Mouse (Mus musculus) ovary, postnatal 36 days (tissue): ENCODE data around the gene Thoc5.

Source experiments
- DNase-seq: peaks from one replicate; pipeline ENCODE4 v3.0.0; 2022; ENCODE audit warnings: low spot score, mixed read lengths

Thoc5 gene

DNA sequence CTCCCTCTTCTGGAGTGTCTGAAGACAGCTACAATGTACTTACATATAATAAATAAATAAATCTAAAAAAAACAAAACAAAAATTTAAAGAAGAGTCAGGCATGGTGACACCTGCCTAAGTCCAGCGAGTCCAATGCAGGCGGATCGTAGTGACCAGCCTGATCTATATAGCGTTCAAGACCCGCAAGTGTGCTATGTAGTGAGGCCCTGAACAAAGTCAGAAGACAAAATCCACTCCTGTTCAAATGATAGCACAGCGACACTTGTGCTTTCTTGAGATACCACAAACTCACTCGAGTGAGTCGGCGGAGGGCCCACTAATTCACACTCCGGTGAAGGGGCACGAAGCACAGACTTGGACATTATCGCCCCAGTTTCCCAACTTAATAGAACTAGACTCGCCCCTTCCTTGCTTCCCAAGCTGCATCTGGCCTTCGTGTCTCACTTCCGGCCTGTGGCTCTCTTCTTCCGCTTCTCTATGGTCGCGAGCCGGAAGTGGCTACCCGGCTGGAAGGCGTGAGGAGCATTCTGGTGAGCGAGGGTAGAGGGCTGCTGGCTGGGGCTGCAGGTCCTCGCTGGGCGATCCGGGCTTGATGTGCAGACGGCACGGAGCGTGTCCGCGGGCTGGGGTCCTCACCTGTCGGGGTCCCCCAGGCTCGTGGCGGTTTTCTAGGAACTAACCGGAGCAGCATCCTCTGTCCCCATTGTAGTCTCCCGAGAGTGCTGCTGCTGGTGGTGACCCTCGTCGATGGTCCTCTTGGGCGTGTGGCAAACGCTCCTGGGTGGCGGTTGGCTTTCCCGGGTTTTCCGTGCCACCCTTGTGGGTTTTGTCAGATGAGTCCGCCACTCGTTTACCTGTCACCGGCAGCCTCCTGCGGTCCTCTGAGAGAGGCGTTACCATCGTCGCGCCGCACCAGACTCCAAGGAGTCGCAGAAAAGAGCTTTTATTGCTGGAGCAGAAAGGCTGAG, at the start of gene Thoc5:
Gene Thoc5 (plus strand): TSS at position 473 of the 969 bp plus-strand sequence.
- DNase-seq: peak; percentile 77

DNA sequence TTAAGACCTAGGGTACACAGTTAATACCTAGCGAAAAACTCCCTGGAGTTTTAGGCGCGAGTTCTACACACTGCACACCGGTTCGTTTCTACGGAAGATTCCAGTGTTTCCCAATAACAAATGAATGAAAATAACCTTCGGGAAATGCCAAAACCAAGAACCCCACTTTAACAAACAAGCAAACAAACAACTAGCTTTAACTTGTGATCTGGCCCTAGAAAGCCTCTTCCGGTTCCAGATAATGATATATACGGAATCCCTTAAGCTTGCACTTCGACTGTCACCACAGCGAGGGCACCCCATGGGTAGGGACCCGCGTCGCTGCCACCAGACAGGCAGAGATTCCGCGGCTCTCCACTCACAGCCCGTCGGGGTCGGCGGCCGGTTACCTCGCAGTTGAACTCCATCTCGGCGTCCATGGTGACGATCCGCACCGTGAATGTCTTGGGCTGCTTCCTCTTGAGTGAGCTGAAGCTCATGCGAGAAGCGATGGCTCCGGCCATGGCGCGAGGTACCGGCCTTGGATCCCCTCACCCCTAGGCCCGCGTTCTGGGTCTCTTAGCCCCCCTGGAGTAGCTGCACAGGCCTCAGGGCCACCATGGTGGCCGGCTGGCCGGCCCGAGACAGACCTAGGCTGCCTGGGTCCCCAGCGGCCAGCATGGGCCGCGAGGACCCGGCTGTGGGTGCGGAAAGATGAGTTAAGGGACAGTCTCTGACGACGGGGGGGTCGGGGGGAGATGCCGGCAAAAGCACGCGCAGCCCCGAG, 46.5 kb upstream of the Thoc5 start:
- peak; percentile 49 for DNase-seq

DNA sequence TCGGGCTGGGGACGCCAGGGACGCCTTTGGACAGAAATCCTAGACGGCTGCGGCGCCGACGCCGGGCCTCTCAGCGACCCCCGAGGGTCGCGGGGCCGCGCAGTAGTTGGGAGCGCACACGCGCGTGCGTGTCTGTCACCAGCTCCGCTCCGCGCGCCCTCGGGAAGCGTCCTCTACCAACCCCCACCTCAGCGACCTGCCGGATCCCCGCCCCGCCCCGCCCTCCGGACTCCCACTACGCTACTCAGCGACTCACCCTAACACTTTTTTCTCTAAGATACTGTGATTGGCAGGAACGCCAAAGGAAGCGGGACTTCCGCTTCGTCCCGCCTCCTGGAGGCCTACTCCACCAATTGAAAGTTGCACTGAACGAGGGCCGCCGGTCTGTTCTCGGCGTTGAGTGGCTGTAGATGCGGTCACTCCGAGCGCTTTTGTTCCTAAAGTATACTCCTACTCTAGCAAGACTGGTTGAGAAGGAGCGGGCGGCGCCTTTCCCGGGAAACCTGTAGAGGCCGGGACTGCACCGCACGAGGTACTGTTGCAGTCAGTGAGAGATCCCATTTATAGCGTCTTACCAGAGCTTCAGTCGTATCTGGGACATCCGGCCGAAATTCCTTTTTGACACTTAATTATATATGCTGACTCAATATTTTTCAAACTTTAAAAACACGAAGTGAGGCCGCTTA, 45.7 kb upstream of the Thoc5 start, which contains the start of gene Nf2:
Gene Nf2 (minus strand): TSS at position 279 of the 686 bp plus-strand sequence.
- DNase-seq: peak; percentile 95

DNA sequence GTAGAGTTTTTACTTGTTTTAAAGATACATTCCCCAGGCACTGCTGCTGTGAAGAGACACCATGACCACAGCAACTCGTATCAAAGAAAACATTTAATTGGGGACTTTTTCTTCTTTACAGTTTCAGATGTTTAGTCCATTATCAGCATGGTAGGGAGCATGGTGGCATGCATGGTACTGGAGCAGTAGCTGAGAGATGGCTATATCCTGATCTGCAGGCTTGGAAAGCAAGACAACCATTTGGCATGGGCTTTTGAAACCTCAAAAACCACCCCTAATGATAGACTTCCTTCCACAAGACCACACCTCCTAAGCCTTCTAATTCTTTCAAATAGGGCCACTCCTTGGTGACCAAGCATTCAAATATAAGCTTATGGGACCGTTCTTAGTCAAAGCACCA, 44.7 kb upstream of the Thoc5 start:
- no peak for DNase-seq

DNA sequence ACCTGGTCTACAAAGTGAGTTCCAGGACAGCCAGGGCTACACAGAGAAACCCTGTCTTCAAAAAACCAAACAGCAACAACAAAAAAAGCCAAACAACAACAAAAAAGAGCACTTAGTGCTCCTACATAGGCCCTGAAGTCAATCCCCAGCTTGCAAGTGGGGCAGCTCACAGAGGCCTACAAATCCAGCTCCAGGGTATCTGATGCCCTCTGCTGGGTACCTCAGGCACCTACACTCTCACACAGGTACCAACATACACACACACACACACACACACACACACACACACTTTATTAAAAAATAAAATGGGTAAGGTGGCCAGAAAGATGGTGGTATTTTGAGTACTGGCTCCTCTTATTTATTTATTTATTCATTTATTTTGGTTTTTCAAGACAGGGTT, 42.1 kb upstream of the Thoc5 start:
- DNase-seq: no peak

DNA sequence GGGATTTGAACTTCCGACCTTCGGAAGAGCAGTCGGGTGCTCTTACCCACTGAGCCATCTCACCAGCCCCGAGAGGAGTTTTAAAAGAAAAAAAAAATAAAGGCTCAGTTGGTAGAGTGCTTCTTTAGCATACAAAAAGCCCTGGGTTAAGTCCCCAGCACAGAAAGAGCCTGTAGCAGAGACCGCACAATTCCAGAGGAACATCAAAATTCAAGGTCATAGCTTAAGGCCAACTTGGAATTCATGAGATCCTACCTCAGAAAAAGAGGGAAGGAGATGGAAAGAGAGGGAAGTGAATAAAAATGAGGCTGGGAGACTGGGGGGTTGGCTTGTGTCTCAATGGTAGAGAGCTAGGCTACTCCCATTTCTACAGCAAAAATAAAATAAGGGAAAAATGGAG, 40.9 kb upstream of the Thoc5 start:
- no peak for DNase-seq

DNA sequence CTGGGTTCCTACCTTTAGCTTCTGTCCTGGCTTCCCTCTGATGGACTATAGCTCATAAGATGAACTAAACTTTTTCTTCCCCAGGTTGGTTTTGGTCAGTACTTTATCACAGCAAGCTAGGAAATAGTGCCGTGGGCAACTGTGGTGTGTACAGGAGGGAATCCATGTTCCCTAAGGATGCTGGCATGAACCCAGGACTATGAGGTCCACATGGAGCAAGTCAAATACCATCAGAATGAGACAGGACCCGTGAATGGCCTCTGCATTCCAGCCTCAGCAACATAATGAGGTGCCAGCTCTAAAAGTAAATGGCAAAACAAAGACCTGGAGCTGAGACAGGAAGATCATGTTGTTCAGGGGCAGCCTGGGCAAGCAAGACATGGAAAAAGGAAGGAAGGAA, 36.7 kb upstream of the Thoc5 start:
- DNase-seq: no peak

DNA sequence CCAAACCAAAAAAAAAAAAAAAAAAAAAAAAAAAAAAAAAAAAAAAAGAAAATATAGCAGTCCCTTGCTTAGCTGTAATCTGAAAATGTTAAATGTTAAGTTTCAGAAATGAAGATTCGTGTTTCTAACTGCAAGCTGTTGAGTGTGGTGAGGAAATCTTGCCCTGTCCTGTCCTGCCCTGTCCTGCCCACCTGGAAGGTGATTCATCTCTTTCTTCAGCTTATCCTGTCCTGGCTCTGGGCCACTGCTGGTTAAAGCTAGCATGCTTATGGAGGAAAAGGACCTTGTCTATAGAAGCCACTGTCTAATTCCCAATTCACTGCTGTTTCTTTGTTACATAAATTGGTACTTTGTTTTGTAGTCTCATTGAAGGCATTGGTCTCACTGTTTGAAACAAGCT, 34.1 kb upstream of the Thoc5 start:
- no peak for DNase-seq

DNA sequence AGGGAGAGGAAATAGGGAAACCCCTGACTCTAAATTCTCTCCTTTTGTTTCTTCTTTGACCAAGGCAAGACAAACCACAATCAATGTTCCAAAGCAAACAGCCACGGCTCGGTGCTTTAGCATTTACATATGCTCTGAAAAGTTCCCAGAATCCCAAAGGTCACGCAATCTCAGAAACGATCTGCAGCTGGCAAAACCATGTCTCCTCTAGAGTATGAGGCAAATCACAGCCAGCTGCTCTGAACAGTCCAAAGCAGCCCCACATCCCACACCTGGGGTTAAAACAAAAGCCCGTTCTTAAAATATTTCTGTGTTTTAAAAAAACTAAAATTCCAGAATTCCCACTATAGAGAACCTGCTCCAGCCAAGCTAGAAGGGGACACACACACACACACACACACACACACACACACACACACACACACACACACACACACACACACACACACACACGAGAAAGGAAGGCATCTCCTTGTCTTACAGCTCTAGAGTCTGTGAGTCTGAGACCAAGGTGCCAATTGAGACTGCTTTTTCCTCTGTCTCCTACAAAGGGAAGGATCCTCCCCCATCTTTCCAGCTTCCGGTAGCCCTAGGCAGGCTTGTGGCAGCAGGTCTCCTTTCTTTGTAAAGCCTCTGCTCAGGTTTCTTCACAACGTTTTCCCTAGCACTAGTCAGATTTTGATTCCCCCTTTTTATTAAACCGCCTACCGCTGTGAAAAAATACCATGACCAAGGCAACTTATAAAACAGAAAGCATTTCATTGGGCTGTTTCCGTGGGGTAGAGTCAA, 33.1 kb upstream of the Thoc5 start:
- no peak for DNase-seq

DNA sequence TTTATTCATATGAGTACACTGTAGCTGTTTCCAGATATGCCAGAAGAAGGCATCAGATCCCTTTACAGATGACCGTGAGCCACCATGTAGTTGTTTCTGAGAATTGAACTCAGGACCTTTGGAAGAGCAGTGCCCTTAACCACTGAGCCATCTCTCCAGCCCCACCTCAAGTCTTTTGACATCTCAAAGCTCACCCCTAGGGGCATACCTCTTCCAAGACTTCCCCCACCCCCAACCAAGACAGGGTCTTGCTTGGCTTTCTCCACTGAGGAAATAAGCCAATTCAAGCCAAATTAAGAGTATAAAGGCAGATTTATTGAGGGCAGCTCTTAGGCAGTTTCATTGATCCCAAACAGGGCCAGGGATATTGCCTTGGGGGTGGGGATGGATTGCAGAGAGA, 32.4 kb upstream of the Thoc5 start:
- no peak for DNase-seq

DNA sequence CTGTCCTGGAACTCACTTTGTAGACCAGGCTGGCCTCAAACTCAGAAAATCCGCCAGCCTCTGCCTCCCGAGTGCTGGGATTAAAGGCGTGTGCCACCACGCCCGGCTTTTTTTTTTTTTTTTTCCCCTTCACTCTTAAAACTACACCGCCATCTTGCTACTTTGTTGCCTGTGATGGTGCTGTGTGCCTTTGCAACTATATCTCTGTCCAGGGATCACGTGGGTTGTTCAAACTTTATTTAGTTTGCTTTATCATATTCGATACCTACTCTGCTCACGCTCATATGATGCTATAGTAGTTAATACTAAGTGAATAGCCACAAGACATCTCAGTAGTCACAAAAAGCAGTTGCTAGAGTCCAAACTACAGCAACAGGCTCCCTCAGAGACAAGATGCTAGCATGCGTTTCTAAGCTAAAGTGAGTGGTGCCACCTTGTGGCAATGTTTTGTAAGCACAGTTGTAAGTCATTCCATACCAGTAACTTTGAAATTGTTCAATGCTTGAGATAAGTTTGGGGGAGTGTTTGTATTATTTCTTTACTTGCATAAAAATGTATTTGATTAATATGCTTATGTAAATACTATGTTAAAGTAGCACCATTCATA, 29.4 kb upstream of the Thoc5 start:
- no peak for DNase-seq

DNA sequence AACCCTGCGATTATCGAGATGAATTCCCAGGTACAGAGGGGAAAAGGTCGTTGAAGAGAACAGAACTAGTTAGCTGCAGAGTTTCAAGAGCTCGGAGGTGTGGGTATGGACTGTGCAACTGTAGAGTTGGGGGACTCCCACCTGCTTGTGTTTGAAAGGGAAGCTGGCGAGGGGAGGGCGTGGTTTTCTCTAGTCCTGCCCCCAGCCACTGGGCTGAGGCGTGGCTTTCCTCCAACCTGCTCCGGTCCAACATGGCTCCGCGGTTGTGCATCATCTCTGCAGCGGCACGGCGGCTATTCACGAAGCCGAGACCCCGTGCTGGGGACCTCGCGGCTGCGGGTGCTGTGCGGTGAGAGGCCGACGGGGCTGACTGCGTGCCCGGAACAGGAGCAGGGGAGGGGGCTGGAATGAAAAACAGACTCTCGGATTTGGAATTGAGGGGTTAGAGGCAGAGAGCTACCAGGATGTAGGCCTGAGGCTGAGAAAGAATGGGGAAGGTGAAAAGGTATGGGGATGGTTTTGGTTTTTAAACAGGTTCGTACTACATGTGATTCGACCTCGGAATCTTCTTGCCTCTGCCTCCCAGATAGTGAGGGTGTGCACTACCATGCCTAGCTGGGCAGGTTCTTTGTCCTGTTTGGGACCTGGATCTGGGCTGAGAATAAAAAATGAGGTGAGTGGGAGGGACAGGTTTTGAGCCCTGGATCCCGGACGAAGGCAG, 21.2 kb upstream of the Thoc5 start, which contains the start of gene Nipsnap1:
Gene Nipsnap1 (plus strand): TSS at position 197 of the 721 bp plus-strand sequence.
- DNase-seq: peak; percentile 73

DNA sequence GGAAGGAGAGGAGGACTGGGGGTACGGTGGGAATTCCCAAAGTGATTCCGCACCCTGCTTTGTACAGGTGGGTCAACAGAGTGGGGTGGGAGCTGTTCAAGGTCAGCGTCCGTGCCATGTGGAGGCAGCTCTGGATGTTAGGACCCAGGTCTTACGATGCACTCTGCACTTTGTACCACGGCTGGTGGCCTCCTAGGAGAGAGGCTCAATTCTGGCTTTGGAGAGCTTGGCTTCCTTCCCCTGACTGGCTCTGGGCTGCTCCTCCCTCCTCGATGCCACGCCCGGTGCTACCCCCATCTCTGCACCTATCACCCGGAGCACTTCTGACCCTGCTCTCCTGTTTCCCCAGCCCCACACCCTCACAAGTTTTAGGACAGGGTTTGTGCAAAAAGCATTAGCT, 20.6 kb upstream of the Thoc5 start:
- DNase-seq: no peak

DNA sequence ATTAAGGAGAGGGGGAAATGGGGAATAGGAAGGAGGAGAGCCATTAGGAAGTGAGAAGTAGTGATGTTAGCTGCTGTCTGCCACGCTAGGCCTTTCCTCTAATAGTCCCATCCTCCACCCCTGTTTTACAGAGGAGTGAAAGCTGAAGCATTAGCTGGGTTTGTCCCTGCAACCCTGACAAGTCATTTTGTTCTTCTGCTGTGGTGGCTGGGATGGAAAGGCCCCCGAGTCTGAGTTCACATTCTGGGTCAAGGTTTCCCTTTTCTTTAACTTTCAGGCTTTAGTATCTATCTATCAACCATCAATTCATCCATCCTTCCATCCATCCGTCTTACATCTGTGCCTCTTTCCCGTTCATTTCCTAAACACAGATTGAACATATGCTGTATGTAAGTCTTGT, 14.0 kb upstream of the Thoc5 start:
- no peak for DNase-seq

DNA sequence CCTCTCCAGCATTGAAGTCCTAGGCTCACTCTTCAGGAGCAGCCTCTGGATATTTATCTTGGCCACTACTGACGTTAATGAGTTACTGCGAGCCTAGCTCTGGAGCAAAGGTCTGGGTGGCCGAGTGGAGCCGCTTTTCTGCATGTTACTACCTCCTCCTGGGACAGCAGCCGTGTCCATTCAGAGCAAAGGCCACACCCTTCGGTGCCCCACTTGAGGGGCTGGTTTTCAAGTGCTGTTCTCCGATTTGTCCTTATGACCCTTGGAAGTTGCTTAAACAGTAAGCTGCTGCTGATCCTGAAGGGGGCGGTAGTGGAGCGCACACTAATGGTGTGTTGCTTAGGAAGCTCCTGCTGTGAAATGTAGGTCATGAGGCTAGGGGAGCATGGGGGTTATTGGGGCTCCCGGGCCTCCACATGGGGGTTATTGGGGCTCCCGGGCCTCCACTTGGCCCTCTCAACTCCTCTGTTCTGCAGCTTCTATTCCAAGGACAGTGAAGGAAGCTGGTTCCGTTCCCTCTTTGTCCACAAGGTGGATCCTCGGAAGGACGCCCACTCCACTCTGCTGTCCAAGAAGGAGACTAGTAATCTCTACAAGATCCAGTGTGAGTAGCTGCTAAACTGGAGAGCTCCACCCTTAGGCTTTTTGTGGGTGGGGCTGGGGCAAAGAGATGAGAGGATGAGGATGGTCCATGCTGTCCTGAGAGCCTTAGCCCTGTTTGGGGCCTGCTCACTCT, 12.1 kb upstream of the Thoc5 start:
- DNase-seq: peak; percentile 11

DNA sequence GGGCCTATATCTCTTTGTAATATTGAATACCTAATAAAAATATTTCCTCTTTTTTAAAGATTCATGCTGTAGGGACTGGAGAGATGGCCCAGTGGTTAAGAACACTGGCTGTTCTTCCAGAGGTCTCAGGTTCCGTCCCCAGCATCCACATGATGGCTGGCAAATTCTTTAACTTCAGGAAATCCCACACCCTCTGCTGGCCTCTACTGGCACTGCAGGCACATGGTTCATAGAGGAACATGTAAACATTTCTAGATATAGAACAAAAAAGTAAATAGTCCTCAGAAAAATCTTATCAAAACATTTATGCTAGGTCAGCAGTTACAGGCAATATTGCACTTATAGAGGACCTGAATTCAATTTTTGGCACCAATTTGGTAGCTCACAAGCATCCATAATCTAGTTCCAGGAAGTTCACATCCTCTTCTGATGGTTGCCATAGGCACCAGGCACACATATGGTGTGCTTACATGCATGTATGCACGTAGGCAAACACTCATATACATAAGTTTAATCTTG, 9.7 kb upstream of the Thoc5 start:
- peak; percentile 11 for DNase-seq

DNA sequence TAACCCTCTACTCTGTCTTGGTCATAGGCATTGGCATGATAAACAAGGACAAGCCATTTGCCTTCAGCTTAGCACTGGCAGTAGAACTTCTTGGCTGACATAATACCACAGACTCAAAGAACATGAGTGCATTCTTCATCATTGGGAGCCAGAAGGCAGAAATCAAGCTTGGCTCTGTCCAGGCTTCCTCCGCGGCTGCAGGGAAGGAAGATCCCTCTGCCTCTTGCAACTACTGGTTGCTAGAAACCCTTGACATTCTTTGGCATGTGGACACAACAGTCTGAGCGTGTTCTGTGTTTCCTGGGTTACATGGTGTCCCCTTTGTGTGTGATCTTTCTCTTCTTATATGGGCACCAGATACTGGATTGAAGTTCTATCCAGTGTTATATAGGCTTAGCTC, 8.1 kb upstream of the Thoc5 start:
- DNase-seq: no peak

DNA sequence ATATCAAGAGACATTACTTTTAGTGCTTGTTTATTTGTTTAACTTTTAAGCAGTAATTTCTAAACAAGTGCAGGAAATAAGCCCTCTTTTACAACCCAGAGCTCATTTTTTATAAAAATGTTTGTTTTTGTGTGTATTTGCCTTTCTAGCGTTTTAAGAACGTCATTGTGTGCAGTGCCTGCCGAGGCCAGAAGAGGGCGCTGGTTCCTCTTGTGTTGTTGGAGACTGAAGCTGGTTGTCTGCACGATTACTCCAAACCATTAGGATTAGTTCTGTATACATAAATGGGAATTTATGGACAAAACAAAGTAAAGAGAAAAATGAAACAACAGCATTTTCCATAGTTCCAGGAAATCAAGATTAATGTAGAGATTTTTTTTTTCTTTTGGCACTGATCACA, 5.3 kb downstream of the Thoc5 start:
- no peak for DNase-seq

DNA sequence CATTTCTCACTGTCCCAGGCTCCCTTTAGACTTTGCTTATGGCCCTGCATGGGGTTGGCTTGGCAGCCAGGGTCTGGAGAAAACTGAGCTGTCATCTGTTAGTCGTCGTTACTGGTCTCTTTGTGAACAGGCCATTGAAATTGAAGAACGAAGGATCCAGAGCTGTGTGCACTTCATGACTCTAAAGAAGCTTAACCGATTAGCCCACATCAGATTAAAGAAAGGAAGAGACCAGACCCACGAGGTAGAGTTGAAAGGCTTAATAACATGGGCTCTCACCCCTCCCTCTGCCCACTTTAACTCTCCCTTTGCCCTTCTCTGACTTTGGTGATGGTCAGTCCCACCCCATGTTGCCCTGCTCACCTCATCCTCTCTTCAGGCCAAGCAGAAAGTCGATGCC, 6.8 kb downstream of the Thoc5 start:
- DNase-seq: no peak

DNA sequence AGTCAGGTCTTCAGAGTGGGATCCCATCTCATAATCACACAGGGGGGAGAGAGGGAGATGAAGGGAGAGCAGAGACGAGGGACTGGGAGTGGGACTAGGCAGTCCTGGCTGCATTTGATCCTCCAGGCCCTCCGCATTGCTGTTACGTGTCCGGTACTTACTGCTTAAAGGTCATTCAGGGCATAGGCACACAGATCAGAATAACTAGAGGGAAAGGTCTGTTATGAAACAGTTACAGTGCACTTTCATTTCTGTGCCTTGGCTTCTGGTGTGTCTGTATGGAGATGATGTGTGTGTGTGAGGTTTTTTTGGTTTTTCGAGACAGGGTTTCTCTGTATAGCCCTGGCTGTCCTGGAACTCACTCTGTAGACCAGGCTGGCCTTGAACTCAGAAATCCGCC, 11.1 kb downstream of the Thoc5 start:
- no peak for DNase-seq
